Mouse (Mus musculus) limb, embryonic 12.5 days (tissue): Measurements from ENCODE around the gene Dbi. TPM values are rescaled to one million over a fixed set of nuclear protein-coding genes. Genes with fewer than 3 reads are reported as not detected.

Experiments
- ATAC-seq: fragments of 200-750 bp; cut with Nextera tagmentation; 2 replicates; pipeline ENCODE4 v1.8.0; 2017; ENCODE audit warnings: low read depth, moderate TSS enrichment; ENCODE audit not compliant: insufficient number of reproducible peaks, insufficient read depth, low FRiP score, low TSS enrichment
- H3K27ac ChIP-seq: fragments of 300-500 bp; sonication (generic); 2 replicates; pipeline ENCODE4 v1.5.1; 2016; ENCODE audit warnings: mild to moderate bottlenecking, moderate library complexity
- H3K27me3 ChIP-seq: fragments of 300-500 bp; sonication (generic); 2 replicates; pipeline ENCODE4 v1.6.1; 2016; ENCODE audit warnings: mild to moderate bottlenecking, moderate library complexity
- H3K36me3 ChIP-seq: fragments of 300-500 bp; sonication (generic); 2 replicates; pipeline ENCODE4 v1.6.1; 2016; ENCODE audit warnings: mild to moderate bottlenecking, moderate library complexity
- H3K4me1 ChIP-seq: fragments of 300-500 bp; sonication (generic); replicated peaks from 2 replicates; pipeline ENCODE4 v1.6.1; 2016
- H3K4me2 ChIP-seq: fragments of 300-500 bp; sonication (generic); 2 replicates; pipeline ENCODE4 v1.6.1; 2016; ENCODE audit warnings: mild to moderate bottlenecking, moderate library complexity
- H3K4me3 ChIP-seq: fragments of 300-500 bp; sonication (generic); replicated peaks from 2 replicates; pipeline ENCODE4 v1.5.1; 2016; ENCODE audit warnings: mild to moderate bottlenecking
- H3K9ac ChIP-seq: fragments of 300-500 bp; sonication (generic); replicated peaks from 2 replicates; pipeline ENCODE4 v1.6.1; 2016; ENCODE audit warnings: mild to moderate bottlenecking, moderate library complexity
- H3K9me3 ChIP-seq: fragments of 300-500 bp; sonication (generic); 2 replicates; pipeline ENCODE4 v1.6.1; 2016; ENCODE audit warnings: mild to moderate bottlenecking, moderate library complexity
- WGBS: fragments of 180-500 bp; shearing (Covaris S2); methylation state at CpG from one replicate; pipeline ENCODE4 v1.1.7; 2016; 5-methylcytosine and 5-hydroxymethylcytosine counted together
- polyA plus RNA-seq: library from polyadenylated mRNA; unstranded; fragments of >200 nt; fragmentation: Nextera tagmentation; extraction: Ambion mirVana; gene quantifications from 2 replicates; pipeline ENCODE4 v1.2.1, GENCODE M21; 2016

The Dbi gene
- polyA plus RNA-seq, 1 experiment from 2014 or later: 702 TPM

- no peaks in the 10 kb centered on the region for H3K4me1 ChIP-seq
- ATAC-seq: no peak
- no peaks in the 10 kb centered on the region for H3K9me3 ChIP-seq
- peaks cover 5% of the 10 kb centered on the region; the same call in 1 of the 2 replicates for H3K27me3 ChIP-seq
- WGBS: 88% methylated on average over 8 of the region's 8 CpGs
- H3K9ac ChIP-seq: no peak overlapping the region
- no peaks in the 10 kb centered on the region for H3K36me3 ChIP-seq
- no peak overlapping the region for H3K4me2 ChIP-seq
- no peak overlapping the region for H3K27ac ChIP-seq
- H3K4me3 ChIP-seq: no peak overlapping the region
These were observed 54.7 kb downstream of the Dbi start for GRCm38 (mm10) chr1:120066159-120066558.

GRCm38 (mm10) chr1:120064036-120064682, 56.7 kb downstream of the Dbi start:
- no peak for ATAC-seq

More at GRCm38 (mm10) chr1:120064036-120064682, 56.7 kb downstream of the Dbi start:
- Histone ChIP-seq H3K4me1 (no peaks in the 10 kb centered on the region), H3K36me3 (no peaks in the 10 kb centered on the region), H3K27me3 (no peaks in the 10 kb centered on the region), H3K9me3 (no peaks in the 10 kb centered on the region), H3K27ac (no peak overlapping the region), H3K9ac (no peak overlapping the region), H3K4me3 (no peak overlapping the region), H3K4me2 (no peak overlapping the region)
- WGBS: 89% methylated on average over 11 of the region's 11 CpGs

Other genes with a start within 250 kb of the Dbi start
- gene Tmem177, start 207.9 kb downstream of the Dbi start, polyA plus RNA-seq: 6.9 and 8.5 TPM in 2 replicates
- gene Cfap221, start 123.8 kb downstream of the Dbi start, polyA plus RNA-seq: 0.11 and 0.23 TPM in 2 replicates
- gene Sctr, start 114.2 kb downstream of the Dbi start, polyA plus RNA-seq: 0.12 TPM in 1 of 2 replicates, not detected in the other
- 2.6 and 3.9 TPM in 2 replicates for gene Tmem37, start 47.0 kb downstream of the Dbi start, polyA plus RNA-seq
- 19.3 and 23.7 TPM in 2 replicates for gene 3110009E18Rik, start 109 bp upstream of the Dbi start, polyA plus RNA-seq
- 3.8 and 3.9 TPM in 2 replicates for gene Steap3, start 151.6 kb upstream of the Dbi start, polyA plus RNA-seq
- not detected in 2 replicates for gene C1ql2, start 219.5 kb upstream of the Dbi start, polyA plus RNA-seq